Mouse (Mus musculus) heart, embryonic 12.5 days (tissue): ENCODE results near the gene Snrpa1. TPM values are rescaled to one million over a fixed set of nuclear protein-coding genes. Genes with fewer than 3 reads are reported as not detected.

Experiments used
- ATAC-seq: fragments of 200-750 bp; cut with Nextera tagmentation; 2 replicates; pipeline ENCODE4 v1.8.0; 2017; ENCODE audit warnings: moderate TSS enrichment, moderate library complexity; ENCODE audit not compliant: insufficient number of reproducible peaks, low FRiP score
- H3K27ac ChIP-seq: fragments of 300-500 bp; sonication (generic); 2 replicates; pipeline ENCODE4 v1.5.1; 2016; ENCODE audit warnings: mild to moderate bottlenecking, moderate library complexity; ENCODE audit not compliant: poor library complexity, severe bottlenecking
- H3K27me3 ChIP-seq: fragments of 300-500 bp; sonication (generic); replicated peaks from 2 replicates; pipeline ENCODE4 v1.6.1; 2016; ENCODE audit warnings: mild to moderate bottlenecking, moderate library complexity
- H3K36me3 ChIP-seq: fragments of 300-500 bp; sonication (generic); 2 replicates; pipeline ENCODE4 v1.6.1; 2016; ENCODE audit warnings: mild to moderate bottlenecking, moderate library complexity
- H3K4me1 ChIP-seq: fragments of 300-500 bp; sonication (generic); replicated peaks from 2 replicates; pipeline ENCODE4 v1.6.1; 2016; ENCODE audit warnings: mild to moderate bottlenecking
- H3K4me2 ChIP-seq: fragments of 300-500 bp; sonication (generic); 2 replicates; pipeline ENCODE4 v1.6.1; 2016; ENCODE audit warnings: mild to moderate bottlenecking, moderate library complexity
- H3K4me3 ChIP-seq: fragments of 300-500 bp; sonication (generic); 2 replicates; pipeline ENCODE4 v1.5.1; 2016; ENCODE audit warnings: mild to moderate bottlenecking
- H3K9ac ChIP-seq: fragments of 300-500 bp; sonication (generic); 2 replicates; pipeline ENCODE4 v1.6.1; 2016; ENCODE audit warnings: mild to moderate bottlenecking, moderate library complexity
- H3K9me3 ChIP-seq: fragments of 300-500 bp; sonication (generic); replicated peaks from 2 replicates; pipeline ENCODE4 v1.6.1; 2016; ENCODE audit warnings: mild to moderate bottlenecking, moderate library complexity
- WGBS: fragments of 180-500 bp; shearing (Covaris S2); methylation state at CpG from one replicate; pipeline ENCODE4 v1.1.7; 2016; 5-methylcytosine and 5-hydroxymethylcytosine counted together
- polyA plus RNA-seq: library from polyadenylated mRNA; unstranded; fragments of >200 nt; fragmentation: Nextera tagmentation; extraction: Ambion mirVana; gene quantifications from 2 replicates; pipeline ENCODE4 v1.2.1, GENCODE M21; 2016

Snrpa1 gene
- polyA plus RNA-seq, 1 experiment from 2014 or later: 114 TPM

GRCm38 (mm10) chr7:66116906-66117482, 58.2 kb downstream of the Snrpa1 start:
- ATAC-seq: no peak
- H3K36me3 ChIP-seq: peaks cover 12% of the 10 kb centered on the region; the same call in 1 of the 2 replicates
- H3K4me1 ChIP-seq: peaks cover 68% of the 10 kb centered on the region
- H3K4me3 ChIP-seq: no peak overlapping the region
- no peak overlapping the region for H3K9ac ChIP-seq
- 43% methylated on average over 8 of the region's 8 CpGs for WGBS
- no peak overlapping the region for H3K27ac ChIP-seq
- H3K4me2 ChIP-seq: 0 out of 2 replicates have a peak overlapping the region, but pooled peaks have one; percentile 8
- no peaks in the 10 kb centered on the region for H3K27me3 ChIP-seq
- no peaks in the 10 kb centered on the region for H3K9me3 ChIP-seq

- Histone ChIP-seq H3K4me2 (no peak overlapping the region), H3K27me3 (no peaks in the 10 kb centered on the region), H3K36me3 (peaks cover 12% of the 10 kb centered on the region; the same call in 1 of the 2 replicates), H3K4me1 (peaks cover 62% of the 10 kb centered on the region), H3K9ac (no peak overlapping the region), H3K27ac (no peak overlapping the region), H3K4me3 (no peak overlapping the region), H3K9me3 (no peaks in the 10 kb centered on the region)
- 85% methylated on average over 3 of the region's 3 CpGs for WGBS
- no peak for ATAC-seq
Measured at GRCm38 (mm10) chr7:66118046-66118445, 59.2 kb downstream of the Snrpa1 start.

GRCm38 (mm10) chr7:66118796-66119195, 60.0 kb downstream of the Snrpa1 start:
- no peak for ATAC-seq
- no peak overlapping the region for H3K4me3 ChIP-seq
- no peak overlapping the region for H3K4me2 ChIP-seq
- H3K27ac ChIP-seq: no peak overlapping the region
- no peaks in the 10 kb centered on the region for H3K9me3 ChIP-seq
- no peaks in the 10 kb centered on the region for H3K27me3 ChIP-seq
- WGBS: 82% methylated on average over 7 of the region's 7 CpGs
- H3K9ac ChIP-seq: no peak overlapping the region
- peaks cover 55% of the 10 kb centered on the region for H3K4me1 ChIP-seq
- peaks cover 12% of the 10 kb centered on the region; the same call in 1 of the 2 replicates for H3K36me3 ChIP-seq

GRCm38 (mm10) chr7:66120139-66120538, 61.3 kb downstream of the Snrpa1 start:
- no peaks in the 10 kb centered on the region for H3K9me3 ChIP-seq
- 66% methylated on average over 1 of the region's 1 CpGs for WGBS
- no peak for ATAC-seq

GRCm38 (mm10) chr7:66120702-66121396, 62.0 kb downstream of the Snrpa1 start:
- H3K4me1 ChIP-seq: peaks cover 37% of the 10 kb centered on the region
- no peaks in the 10 kb centered on the region for H3K27me3 ChIP-seq
- WGBS: 79% methylated on average over 7 of the region's 7 CpGs
- H3K36me3 ChIP-seq: peaks cover 13% of the 10 kb centered on the region
- no peak overlapping the region for H3K9ac ChIP-seq
- H3K4me3 ChIP-seq: no peak overlapping the region
- no peak for ATAC-seq
- H3K4me2 ChIP-seq: no peak overlapping the region
- H3K9me3 ChIP-seq: no peaks in the 10 kb centered on the region
- H3K27ac ChIP-seq: no peak overlapping the region

More at GRCm38 (mm10) chr7:66120139-66120538, 61.3 kb downstream of the Snrpa1 start:
- H3K4me1 ChIP-seq: peaks cover 44% of the 10 kb centered on the region
- H3K36me3 ChIP-seq: peaks cover 6% of the 10 kb centered on the region
- no peaks in the 10 kb centered on the region for H3K27me3 ChIP-seq
- H3K9ac ChIP-seq: no peak overlapping the region
- H3K4me3 ChIP-seq: no peak overlapping the region
- H3K4me2 ChIP-seq: no peak overlapping the region
- H3K27ac ChIP-seq: no peak overlapping the region

Other genes starting within 250 kb of the Snrpa1 start
- gene Pcsk6, start 197.3 kb upstream of the Snrpa1 start, polyA plus RNA-seq: 2.7 and 3.2 TPM in 2 replicates
- not detected in 2 replicates for gene Gm45213, start 15.4 kb upstream of the Snrpa1 start, polyA plus RNA-seq
- gene Selenos, start 20.6 kb downstream of the Snrpa1 start, polyA plus RNA-seq: 70.2 and 70.7 TPM in 2 replicates
- gene Chsy1, start 50.5 kb downstream of the Snrpa1 start, polyA plus RNA-seq: 13.3 and 15.5 TPM in 2 replicates